Mouse (Mus musculus) central nervous system, embryonic 18 days (tissue): ENCODE data around the gene Olfr1032. TPM values are rescaled to one million over a fixed set of nuclear protein-coding genes. Genes with fewer than 3 reads are reported as not detected.

Source experiments
- polyA plus RNA-seq: library from polyadenylated mRNA; depleted of rRNA; stranded (reverse); fragments of >200 nt; gene quantifications from 2 replicates; pipeline ENCODE4 v1.2.3, GENCODE M21; 2012; rRNA removed

Gene Olfr1032
- polyA plus RNA-seq, result not detected in 2 replicates

DNA sequence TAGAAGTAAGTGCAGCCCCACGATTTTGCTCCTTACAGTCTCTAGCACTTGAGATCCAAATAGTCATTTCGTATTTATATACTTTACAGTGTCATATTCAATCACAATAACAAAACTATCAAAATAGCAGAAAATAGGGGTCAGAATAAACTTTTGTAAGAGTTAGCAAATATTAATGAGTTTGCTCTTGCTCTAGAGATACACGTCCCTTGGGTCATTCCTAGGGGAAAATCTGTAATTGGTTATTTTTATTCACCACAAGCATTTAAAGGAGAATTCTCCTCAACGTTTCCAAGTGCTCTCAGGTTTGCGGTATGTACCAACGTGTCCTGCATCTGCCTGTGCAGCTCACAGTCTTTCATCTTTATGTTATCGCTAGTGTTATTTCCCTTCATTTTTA lies at the start of gene Olfr1032:
Gene Olfr1032 (plus strand): TSS at position 301 of the 400 bp plus-strand sequence.

DNA sequence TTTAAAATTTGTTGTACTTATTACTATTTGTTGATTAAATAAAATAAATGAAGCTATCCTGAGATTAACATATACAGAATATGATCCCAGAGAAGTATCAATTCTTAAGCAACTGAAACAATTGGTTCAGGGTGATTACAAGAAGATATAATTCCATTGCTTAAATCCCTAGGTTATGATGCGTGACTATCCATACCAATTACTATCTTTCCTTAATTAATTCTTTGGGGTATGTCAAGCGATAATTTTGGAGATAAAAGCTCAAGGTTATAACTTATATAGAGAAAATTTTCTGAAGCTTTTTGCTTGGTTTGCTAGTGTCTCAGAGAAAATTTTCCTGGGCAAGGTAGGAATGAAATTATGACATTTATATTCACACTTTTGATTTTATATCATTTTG lies 31.7 kb upstream of the Olfr1032 start, which contains the start of gene Olfr1029:
Gene Olfr1029 (plus strand): TSS at position 301 of the 400 bp plus-strand sequence.

DNA sequence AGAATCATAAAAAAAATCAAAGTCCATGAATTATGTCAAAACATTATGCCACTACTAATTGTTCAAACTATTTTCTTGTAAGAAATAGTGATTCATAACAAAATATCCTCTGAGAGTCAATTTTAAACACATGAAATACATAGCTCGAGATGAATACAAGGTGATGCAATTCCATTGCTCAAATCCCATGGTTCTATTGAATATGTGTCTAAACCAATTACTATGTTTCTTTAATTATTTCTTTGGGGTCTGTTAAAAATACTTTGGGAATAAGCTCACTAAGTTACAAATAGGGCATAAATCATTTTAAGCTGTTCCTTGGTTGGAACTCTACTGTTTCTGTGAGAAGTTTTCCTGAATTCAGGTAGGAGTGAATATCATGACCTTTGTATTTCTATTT lies 26.4 kb upstream of the Olfr1032 start, which contains the start of gene Olfr1030:
Gene Olfr1030 (plus strand): TSS at position 301 of the 400 bp plus-strand sequence.

DNA sequence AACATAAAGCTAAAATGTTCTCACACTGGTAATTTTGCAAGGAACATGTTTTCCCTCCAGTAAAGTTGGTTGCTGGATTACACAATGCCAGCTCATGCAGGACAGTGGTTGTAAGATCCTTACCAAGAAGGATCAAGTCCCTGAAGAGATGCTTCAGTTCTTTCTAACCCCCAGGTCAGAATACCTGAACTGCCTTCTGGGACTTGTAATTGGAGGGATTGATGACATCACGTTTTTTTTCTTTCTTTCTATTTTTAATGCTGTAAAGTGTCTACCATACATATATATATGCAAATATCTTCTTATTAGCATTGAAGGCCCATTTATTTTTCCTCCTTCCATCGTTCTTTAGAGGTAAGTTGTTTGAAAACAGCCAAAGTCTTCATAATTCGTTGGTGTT lies 15.3 kb upstream of the Olfr1032 start, which contains the start of gene Olfr1031:
Gene Olfr1031 (plus strand): TSS at position 301 of the 400 bp plus-strand sequence.

DNA sequence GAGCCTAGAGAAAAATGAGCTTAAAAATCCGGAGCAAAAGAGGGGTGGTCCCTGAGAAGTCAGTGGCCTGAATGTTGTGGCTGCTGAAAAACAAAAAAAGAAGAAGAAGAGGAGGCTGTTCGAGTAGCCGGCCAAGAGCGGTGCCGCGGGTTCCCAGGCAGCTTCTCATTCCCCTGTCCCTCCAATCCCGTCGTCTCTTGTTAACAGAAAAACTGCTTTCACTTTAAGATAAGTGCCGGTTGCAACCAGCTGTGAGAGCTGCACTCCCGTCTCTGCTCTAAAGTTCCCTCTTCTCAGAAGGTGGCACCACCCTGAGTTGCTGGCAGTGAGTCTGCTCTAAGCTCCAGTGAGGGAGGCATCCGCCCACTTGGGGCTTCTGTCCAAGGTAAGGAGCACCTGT lies 15.1 kb downstream of the Olfr1032 start, which contains the start of gene Olfr1033:
Gene Olfr1033 (plus strand): TSS at position 228 of the 400 bp plus-strand sequence.

DNA sequence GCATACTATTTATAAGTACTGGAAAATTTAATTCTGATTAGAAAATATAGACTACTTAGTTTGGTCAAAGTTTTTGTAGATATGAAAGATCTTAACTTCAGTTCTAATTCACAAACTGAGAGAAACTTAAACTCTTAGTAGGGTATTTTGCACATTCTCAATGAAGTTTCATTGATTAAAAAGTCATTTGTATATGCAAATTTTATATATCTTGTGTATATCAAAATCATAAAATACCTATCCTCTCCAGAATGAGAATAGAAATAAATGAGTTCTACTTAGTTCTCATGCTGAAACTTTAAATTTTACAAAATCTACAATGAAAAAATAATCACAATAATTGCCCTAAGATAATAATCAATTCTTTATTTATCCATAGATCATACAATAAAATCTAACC lies 40.2 kb downstream of the Olfr1032 start, which contains the start of gene Olfr1034:
Gene Olfr1034 (plus strand): TSS at position 301 of the 400 bp plus-strand sequence.

Other genes starting within 250 kb of the Olfr1032 start
- gene Olfr1012, start 242.8 kb upstream of the Olfr1032 start, polyA plus RNA-seq, result not detected in 2 replicates
- gene Olfr1013, start 238.4 kb upstream of the Olfr1032 start, polyA plus RNA-seq, result not detected in 2 replicates
- not detected in 2 replicates for gene Olfr1014, start 232.8 kb upstream of the Olfr1032 start, polyA plus RNA-seq
- gene Olfr1015, start 223.5 kb upstream of the Olfr1032 start, polyA plus RNA-seq, result not detected in 2 replicates
- not detected in 2 replicates for gene Olfr1016, start 203.0 kb upstream of the Olfr1032 start, polyA plus RNA-seq
- not detected in 2 replicates for gene Olfr1018, start 187.1 kb upstream of the Olfr1032 start, polyA plus RNA-seq
- not detected in 2 replicates for gene Olfr1019, start 160.1 kb upstream of the Olfr1032 start, polyA plus RNA-seq
- not detected in 2 replicates for gene Olfr1020, start 158.5 kb upstream of the Olfr1032 start, polyA plus RNA-seq
- not detected in 2 replicates for gene Olfr1022, start 136.9 kb upstream of the Olfr1032 start, polyA plus RNA-seq
- not detected in 2 replicates for gene Olfr1023, start 119.9 kb upstream of the Olfr1032 start, polyA plus RNA-seq
- gene Olfr1024, start 100.5 kb upstream of the Olfr1032 start, polyA plus RNA-seq, result not detected in 2 replicates
- not detected in 2 replicates for gene Olfr1025-ps1, start 90.3 kb upstream of the Olfr1032 start, polyA plus RNA-seq
- not detected in 2 replicates for gene Olfr1026, start 84.0 kb upstream of the Olfr1032 start, polyA plus RNA-seq
- not detected in 2 replicates for gene Olfr1028, start 55.1 kb upstream of the Olfr1032 start, polyA plus RNA-seq
- gene Olfr1029, start 31.6 kb upstream of the Olfr1032 start, polyA plus RNA-seq, result not detected in 2 replicates
- gene Olfr1030, start 26.3 kb upstream of the Olfr1032 start, polyA plus RNA-seq, result not detected in 2 replicates
- not detected in 2 replicates for gene Olfr1031, start 15.2 kb upstream of the Olfr1032 start, polyA plus RNA-seq
- 0.34 and 0.35 TPM in 2 replicates for gene Olfr1033, start 15.1 kb downstream of the Olfr1032 start, polyA plus RNA-seq
- 0.03 and 0.04 TPM in 2 replicates for gene Olfr1034, start 40.3 kb downstream of the Olfr1032 start, polyA plus RNA-seq
- not detected in 2 replicates for gene Olfr1036, start 68.5 kb downstream of the Olfr1032 start, polyA plus RNA-seq
- gene Olfr1037, start 81.8 kb downstream of the Olfr1032 start, polyA plus RNA-seq, result not detected in 2 replicates
- gene Olfr1039, start 130.4 kb downstream of the Olfr1032 start, polyA plus RNA-seq, result not detected in 2 replicates
- gene Olfr1040, start 141.2 kb downstream of the Olfr1032 start, polyA plus RNA-seq, result not detected in 2 replicates
- gene Olfr1042, start 156.3 kb downstream of the Olfr1032 start, polyA plus RNA-seq, result not detected in 2 replicates
- not detected in 2 replicates for gene Olfr1043, start 162.0 kb downstream of the Olfr1032 start, polyA plus RNA-seq
- not detected in 2 replicates for gene Olfr1044, start 172.3 kb downstream of the Olfr1032 start, polyA plus RNA-seq
- gene Olfr52, start 180.1 kb downstream of the Olfr1032 start, polyA plus RNA-seq, result not detected in 2 replicates
- gene Olfr1045, start 197.5 kb downstream of the Olfr1032 start, polyA plus RNA-seq, result not detected in 2 replicates
- not detected in 2 replicates for gene Olfr1046, start 213.8 kb downstream of the Olfr1032 start, polyA plus RNA-seq
- not detected in 2 replicates for gene Olfr1047, start 225.9 kb downstream of the Olfr1032 start, polyA plus RNA-seq
- gene Olfr1048, start 234.7 kb downstream of the Olfr1032 start, polyA plus RNA-seq, result not detected in 2 replicates